Mouse (Mus musculus) adrenal gland, postnatal 36 days (tissue): ENCODE measurements around the gene Scgb1a1. TPM values are rescaled to one million over a fixed set of nuclear protein-coding genes. Genes with fewer than 3 reads are reported as not detected.
"Not testable (repeated sequence)": the region's sequence is repeated elsewhere in the genome, so short reads cannot be mapped to it uniquely, and the experiment has no call there.

Experiments used
- DNase-seq, 2 experiments: peaks; one replicate each; pipeline ENCODE4 v3.0.0; 2021; ENCODE audit warnings: mixed read lengths in 1 of 2
- long read RNA-seq, 2 experiments: library from polyadenylated mRNA; stranded (forward); transcript quantifications; one replicate each; pipeline ENCODE4 v2.0.0; 2021; ENCODE audit warnings: borderline sequencing depth in 2 of 2
- total RNA-seq, 2 experiments: library from RNA; stranded (reverse); gene quantifications; 2 replicates each; pipeline ENCODE4 v1.2.3; 2021

The Scgb1a1 gene
- not detected for total RNA-seq
- long read RNA-seq, experiment 1 = 0 reads
- long read RNA-seq, experiment 2 = 0 reads

DNA sequence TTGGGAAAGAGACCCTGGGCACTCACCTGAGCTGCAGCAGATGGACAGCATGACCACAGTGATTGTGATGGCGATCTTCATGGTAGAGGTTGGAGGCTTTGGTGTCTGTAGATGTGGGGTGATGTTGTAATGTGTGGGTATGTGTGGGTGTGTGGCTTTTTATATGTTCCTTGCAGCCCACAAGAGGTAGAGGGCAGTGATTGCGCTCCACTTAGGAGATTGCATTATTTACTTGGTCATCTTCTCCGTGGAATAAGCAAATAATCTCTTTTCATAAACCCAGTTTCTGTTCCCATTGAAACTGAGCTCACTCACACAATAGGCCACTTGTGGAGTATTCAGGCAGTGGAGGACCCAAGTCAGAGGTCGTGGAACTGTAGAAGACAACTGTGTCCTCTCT, at the start of gene Scgb1a1:
Scgb1a1 (minus strand) TSS at position 138 of the 400 bp plus-strand sequence.
- DNase-seq = no peak

DNA sequence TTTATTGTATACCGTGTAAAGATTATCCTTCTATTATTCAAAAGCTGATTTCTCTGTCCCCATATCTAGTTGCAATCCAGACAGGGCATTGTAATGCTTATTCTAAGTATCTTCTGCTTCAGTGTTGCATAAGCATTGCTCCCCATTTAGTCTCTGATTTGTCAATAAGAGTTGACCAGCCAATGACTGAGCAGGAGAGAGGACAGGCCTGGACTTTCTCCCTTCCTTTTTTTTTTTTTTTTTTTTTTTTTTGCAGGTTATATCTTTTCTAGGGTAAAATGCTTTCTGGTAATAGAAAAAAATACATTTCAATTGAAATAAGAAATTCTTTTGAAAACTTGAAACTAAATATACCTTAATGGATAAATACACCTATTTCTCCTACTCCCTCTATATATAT, 49.4 kb upstream of the Scgb1a1 start:
- no peak for DNase-seq

DNA sequence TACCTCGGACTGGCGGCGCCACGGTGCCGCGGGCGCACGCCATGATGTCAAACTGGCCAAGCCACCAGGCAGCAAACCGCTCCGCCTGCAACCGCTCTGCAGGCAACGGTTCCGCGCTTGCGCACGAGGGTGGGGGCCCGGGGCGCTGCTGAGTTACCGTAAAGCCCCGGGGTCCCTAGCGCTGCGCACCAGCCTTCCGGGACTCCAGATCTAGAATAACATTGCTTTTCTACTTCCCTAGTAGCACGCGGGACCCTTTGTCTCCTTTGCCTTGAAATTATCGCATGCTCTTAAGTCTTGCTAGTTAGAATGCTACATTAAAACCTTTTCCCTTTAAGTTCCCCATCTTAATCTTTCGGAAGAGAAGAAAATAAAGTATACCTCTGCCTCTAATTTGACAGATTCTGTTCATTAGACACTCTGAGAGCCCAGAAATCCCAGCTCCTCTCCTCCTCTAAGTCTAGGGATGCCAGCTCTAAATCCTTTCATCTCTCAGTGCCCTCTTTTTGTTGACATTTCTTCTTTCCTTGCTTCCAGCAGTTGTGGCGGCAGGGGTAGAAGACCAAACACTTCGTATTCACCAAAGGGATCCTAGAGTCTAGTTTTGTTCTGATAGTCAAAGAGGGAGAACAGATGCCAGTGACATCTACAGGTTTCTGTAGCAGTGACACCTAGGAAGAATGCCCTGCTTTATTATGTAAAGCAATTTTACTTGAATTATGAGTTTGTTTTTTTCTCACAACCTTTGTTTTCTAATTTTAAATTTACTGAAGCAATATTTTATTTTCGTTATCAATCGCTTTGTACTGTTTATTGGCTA, 48.0 kb upstream of the Scgb1a1 start, which contains the start of gene Asrgl1:
Asrgl1 (minus strand) TSS at position 125 of the 820 bp plus-strand sequence.
- peak; percentile 93 to 96 for DNase-seq

DNA sequence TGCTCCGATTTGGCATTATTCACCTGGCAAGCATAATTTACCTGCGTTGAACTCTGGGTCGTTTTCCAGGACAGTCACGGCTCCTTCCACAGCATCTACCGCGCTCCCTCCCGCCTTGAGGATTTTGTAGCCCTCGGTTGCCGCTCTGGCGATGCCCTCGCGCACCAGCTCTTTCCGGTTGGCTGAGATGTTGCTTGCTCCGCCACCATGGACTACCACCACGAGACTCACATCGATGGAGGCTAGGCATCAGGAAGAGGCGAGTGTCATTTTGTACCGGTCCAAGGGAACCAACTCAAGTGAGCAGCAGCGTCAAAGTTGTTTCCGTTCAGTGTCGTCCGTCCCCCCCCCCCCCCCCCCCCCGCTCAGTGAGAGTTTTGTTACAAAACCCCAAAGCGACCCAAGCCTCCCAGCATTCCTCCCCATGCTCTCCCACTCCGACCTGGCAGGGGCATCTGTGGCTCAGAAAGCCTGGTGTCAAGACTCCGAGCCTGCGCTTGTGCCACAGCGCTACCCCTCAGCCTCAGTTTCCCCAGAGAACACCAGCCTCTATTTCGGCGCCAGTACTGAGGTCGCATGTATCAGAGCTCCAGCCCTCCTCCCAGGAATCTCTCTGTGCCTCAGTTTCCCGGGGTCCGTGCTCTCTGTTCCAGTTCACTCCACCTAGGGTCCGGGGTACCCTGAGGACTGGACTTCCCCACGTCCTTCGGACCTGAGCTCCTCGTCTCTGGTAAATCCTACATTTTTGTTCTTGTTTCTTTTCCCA, 47.2 kb upstream of the Scgb1a1 start:
- DNase-seq = peak; percentile 25 to 33

DNA sequence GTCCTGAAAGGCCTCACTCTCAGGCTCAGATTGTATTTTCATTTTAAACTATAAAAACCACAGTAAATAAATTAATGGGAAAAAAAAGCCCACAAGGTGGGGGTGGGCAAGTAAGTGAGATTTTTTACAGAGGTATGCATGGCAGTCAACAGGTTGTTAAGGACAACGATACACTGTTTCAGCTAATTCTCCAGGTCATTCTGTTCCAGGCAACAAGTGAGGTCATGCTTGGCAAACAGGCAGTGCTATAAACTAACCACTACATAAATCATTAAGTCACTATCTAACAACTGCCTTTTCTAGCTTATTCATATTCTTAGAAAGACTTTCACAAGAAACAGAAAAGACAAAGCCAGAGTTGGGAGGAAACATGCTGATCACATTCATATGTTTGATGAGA, 42.2 kb upstream of the Scgb1a1 start:
- peak; percentile 42 to 56 for DNase-seq

DNA sequence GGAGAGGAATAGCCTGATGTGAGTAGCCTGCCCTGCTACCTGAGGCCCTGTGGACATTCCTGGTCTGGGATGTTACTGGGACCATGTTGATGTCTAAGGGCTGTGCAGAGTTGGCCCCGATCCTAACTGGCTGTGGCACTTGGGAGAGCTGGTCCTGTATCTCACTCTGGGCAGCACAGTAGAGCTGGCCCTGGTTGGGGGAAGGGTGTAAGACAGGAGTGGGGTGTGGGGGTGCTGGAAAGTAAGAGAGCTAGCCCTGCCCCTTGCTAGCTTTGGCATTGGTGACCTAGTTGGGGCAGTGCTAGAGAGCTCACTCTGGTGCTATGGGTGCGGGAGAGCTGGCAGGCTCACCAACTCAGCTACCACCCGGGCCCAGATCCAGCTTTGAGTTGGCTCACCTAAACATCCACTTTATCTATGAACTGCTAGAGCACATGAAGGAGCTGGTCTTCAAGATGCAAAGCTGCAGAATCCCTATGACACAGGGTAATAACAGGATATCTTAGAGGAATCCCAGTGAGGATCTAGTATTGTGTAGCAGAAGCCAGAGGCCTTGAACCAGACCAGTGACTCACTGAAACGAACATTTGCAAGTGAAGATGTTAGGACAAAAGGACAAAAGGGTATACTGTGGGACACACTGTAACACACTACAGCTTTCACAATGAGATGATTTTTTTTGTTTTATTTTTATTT, 40.9 kb upstream of the Scgb1a1 start:
- DNase-seq = peak; percentile 22 to 37

DNA sequence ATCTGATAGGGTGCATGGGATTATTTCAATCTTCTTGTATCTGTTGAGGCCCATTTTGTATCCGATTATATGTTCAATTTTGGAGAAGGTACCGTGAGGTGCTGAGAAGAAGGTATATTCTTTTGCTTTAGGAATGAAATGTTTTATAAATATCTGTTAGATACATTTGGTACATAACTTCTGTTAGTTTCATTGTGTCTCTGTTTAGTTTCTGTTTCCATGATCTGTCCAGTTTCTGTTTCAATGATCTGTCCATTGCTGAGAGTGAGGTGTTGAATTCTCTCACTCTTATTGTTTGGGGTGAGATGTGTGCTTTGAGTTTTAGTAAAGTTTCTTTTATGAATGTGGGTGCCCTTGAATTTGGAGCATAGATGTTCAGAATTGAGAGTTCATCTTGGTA, 36.2 kb upstream of the Scgb1a1 start:
- DNase-seq = not testable (repeated sequence)

DNA sequence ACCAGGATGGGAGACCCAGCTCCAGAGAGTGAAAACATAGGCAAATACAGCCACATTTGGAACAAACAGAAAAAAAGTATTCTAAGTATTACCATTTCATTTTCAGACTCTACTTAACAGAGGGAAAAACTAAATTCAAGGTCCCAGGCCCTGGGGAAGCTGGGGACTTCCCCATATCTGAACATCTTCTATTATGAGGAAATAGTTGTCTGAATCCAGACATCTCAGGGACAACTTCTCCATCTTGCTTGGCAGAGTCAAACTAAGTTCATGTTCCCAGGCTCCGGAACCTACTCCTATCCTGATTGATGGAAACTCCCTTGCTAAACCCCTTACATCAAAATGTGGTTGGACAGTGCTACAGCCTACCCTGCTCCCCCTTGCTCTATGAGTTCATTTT, 34.6 kb upstream of the Scgb1a1 start:
- no peak for DNase-seq

DNA sequence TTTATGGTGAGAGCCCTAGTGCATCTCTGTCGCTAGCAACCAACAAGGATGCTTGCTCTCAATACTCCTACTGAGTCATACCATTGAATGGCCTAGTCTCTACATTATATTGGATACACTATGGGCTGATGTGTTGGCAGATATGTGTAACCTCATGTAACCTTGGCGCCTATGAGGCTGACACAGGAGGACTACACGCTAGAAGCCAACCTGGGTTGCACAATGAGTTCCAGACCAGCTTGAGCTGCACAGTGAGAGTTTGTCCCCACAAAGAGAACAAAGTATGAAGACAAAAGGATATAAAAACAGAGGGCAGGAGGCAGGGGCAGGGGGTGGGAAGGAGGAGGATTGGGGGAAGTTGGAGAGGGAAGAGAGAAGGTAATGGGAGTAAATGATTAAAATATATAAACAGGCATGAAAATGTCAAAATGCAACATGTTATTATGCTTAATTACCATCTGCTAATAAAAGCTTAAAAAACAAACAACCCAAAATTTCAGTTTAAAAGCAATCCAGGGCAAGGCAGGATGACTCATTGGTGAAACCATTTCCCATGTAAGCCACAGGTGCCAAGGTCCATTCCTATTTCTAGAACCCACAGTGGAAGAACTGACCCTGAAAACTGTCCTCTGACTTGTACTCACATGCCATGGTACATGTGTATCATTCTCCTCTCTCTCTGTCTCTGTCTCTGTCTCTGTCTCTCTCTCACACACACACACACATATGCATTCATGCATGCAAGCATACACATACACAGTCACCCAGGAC, 32.1 kb upstream of the Scgb1a1 start:
- DNase-seq = peak in 1 of 2 experiments; percentile 18

DNA sequence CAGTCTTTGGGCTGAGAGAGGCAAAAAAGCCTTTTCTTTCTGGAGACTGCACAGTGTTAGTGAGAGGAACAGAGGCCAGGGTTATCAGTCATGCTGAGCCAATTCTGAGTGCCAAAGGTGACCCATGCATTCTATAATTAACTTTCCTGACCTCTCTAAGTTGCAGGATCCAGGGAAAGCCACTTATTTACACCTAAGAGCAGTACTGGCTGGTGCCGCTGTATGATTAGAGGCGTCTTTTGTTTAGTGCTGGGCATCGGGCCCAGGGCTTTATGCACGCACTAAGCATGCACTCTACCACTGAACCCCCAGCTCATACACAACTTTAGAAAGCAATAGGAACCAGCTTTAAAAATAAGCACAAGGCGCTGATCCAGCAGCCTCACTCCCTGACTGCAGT, 29.5 kb upstream of the Scgb1a1 start:
- DNase-seq = no peak

DNA sequence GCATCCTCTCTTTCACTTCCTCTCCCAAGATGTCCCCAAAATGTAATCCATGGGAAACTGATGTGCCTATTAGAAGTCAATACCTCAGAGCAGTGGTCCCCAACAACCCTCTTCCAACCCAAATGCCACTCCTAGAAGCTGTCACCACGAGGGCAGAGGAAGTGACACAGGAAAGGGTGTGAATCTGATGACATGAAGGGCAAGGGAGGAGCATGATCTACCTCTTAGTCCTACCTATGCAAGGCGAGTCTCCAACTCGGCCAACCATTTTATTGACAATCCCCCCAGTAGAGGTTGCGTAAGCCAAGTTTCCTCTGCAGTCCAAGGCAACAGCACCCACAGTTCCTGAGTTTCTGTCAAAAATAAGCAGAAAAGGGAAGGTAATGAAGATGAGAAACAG, 28.5 kb upstream of the Scgb1a1 start:
- DNase-seq = no peak

DNA sequence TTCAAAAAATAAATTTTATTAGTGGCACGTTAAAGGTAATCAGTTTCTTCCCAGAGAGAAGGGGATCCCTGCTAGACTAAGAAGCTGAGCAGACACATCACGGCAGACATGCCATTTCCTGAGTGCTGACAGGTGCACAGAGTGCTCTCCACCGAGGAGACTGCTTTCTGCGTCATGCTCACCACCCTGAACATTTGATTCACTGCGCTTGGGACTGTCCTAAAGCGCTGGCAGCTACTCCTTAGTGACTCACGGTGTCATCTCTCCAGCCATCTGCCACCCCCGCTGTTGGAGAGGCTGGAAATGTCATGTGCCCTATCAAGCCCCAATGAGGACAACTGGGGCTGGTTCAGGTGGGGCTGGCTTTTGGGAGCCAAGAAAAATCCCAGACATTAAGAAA, 24.3 kb upstream of the Scgb1a1 start:
- peak; percentile 67 to 74 for DNase-seq

DNA sequence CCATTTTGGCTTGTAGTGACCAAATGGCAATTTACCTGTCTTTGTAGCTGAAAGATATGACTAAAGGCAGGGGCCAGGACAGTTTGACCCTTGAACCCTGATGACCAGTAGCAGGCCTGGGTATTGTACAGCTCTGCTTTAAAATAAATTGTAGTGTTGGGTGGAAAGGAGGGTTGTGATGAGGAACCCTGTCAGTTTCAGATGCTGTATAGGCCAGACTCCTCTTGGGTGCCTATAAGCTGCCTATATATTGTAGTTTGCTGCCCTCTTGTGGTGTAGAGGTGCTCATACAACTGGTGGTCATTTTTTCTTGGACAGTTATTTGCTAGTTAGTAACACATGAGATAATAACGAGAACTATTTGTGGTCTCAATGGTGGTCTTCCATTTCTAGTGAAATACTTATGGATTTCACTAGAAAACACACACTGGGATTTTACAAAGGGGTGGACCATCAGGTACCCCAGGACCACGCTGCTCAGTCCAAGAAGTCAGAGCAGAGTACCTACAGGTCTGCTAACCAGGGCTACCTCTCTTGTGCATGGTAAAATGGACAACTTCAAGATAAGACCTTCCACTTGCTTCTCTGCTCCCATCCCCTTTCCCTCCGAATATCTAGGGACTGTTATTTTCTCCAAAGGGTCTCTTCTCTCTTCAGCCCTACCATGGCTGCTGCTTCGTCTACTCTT, 22.6 kb upstream of the Scgb1a1 start:
- peak in 1 of 2 experiments; percentile 65 for DNase-seq

DNA sequence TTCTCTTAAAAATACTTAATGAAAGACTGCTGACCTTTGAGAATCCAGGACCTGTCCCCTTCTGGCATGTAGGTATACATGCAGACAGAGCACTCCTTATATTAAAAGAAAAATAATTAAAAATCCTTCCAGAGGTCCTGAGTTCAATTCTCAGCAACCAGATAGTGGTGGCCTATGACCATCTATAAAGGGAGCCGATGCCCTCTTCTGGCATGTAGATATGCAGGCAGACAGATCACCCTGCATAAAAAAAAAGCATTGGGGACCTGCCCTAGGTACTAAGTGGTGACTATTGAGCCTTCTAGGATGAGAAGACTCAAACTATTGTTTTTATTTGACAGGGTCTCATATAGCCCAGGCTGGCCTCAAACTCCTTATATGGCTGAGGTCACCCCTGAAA, 20.8 kb upstream of the Scgb1a1 start:
- no peak for DNase-seq

DNA sequence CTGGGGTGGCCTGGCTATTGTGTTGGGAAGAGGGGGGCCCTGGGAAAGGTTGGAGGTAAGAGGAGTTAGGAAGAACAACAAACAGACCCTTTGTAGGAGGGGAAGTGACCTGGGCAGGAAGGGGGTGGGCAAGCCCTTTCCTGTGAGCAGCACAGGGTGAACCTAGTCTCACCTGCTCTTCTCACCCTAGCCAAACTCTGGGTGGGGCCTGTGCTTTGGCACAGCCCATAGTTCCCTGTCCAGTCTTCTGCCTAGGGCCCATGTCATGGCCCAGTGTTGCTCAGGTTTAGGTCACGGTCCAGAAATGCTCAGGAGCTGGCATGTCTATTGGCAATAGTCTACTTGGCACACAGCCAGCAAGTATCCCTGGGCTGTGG, 19.6 kb upstream of the Scgb1a1 start:
- DNase-seq = no peak

DNA sequence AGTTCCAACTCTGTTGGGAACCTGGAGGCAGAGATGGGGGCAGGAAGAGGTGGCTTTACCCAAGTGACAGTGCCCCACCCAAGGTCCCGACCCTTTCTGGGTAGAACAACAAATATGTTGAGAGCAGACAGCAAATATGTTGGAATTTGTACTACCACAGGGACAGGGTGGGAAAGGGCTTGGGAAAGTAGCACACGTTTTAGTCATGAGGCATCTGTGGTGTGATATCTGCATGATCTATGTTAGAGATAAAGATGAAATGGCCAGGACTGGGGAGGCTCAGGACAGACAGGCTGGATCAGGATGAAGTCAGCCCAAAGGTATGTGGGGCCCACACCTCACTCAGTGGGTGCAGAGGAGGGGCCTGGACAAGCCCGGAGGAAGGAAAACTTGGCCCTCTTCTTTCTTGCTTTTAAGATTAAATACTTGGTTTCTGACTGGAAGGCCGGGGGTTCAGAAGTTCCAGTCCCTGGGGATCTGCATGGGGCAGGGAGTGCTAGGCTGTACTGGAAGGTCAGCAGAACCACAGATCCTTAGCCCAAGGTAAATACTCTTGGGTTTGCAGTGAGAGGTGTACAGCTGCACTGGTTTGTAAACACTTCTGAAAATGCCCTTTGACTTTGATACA, 19.1 kb upstream of the Scgb1a1 start:
- DNase-seq = peak in 1 of 2 experiments; percentile 50

DNA sequence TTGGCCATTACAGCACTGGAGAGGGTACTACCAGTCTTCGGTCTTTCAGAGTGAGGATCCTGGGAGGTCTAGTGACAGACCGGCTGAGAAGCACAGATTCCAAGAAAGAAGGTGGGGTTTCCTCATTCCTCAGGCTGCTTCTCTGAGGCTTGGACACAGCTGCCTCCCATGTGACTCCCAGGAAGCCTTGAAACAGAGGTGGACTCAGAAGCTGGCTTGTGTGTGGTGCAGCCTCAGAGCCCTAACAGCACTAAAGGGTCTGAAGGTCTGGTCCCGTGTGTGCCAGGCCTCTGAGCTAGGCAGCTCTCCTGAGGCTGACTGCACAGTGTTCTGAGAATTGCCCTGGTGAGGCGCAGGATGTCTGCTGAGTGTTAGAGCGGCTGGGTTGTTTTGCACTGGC, 18.3 kb upstream of the Scgb1a1 start:
- no peak for DNase-seq

DNA sequence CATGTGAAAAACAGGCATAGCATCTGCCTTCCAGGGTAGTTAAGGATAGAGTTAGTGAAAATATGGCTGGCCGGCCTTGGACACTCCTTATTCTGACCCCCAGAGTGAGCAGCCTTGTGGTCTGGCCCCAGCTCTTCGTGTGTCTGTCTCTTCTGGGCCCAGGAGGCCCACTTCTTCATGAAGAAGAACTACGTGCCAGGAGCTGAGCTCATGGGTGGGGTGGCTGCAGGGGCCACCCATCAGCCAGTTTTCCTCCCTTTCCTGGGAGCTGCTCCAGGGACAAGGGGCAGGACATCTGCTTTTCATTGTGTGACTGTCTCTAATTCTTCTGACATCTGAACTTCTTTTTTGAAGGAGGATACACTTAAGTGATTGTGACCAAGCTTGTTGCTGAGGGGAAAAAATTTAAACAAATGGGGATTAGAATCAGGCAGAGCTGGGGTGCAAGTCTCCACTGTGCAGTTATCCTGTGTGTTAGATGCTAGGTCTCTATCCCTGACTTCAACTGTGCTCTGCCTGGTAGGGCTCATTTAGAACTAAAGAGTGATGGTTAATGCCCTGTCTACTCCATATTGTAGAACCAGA, 17.4 kb upstream of the Scgb1a1 start:
- no peak for DNase-seq

DNA sequence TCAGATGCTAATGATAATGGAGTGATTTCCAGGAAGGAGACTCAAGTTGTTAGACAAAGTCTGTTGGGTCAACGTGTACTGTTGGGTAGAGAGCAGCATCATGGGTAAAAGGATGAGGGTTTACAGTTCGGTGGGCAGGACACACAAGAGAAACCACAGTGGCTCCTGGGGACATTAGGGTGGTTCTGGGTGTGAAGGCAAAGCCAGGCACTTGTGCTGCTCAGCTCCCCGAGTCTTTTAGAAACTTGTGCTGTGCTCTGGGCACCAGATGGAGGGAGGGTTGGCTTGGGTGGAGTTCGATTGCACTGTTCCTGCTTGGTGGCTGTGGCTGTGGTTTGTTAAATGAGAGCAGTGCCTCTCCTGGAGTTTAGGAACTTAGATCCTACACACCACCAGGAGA, 16.2 kb upstream of the Scgb1a1 start:
- no peak for DNase-seq

DNA sequence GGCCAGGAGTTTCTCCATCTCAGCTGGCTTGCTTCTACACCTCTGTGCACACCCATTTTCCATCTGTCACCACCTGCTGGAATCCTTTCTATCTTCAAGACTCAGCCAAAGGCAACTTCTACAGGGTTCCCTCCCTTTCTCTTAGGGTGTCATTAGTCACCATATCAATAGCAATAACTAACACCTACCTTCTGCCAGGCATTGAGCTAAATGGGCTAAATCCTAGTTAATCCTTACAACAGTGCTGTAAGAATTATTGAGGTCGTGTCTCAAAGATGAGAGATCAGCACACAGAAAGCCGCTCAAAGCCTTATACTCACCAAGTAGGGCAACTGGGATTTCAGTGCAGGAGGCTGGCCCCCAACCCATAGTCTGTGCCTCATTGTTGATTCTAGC, 13.3 kb upstream of the Scgb1a1 start:
- no peak for DNase-seq
